Mouse (Mus musculus) megakaryocyte, adult 5-6 weeks (primary cell): Measurements from ENCODE around the gene Nufip2. TPM values are rescaled to one million over a fixed set of nuclear protein-coding genes. Genes with fewer than 3 reads are reported as not detected.
A peak's percentile ranks its signal among the peaks of the same experiment; 100 is the strongest.
"Not testable (repeated sequence)": the region's sequence is repeated elsewhere in the genome, so short reads cannot be mapped to it uniquely, and the experiment has no call there.

ENCODE experiments used
- ATAC-seq: 2 replicates; pipeline ENCODE4 v1.8.0; 2016; ENCODE audit warnings: mild to moderate bottlenecking, inconsistent platforms; ENCODE audit not compliant: poor library complexity, severe bottlenecking
- total RNA-seq, 2 experiments: library from RNA; stranded (forward) in 1 of 2; stranded (reverse) in 1 of 2; fragments of 153-499, 151-499 nt in 1 of 2; fragments of 221-1000, 200-1000 nt in 1 of 2; gene quantifications; 2 replicates each; pipeline versions ENCODE4 v1.2.3 to v1.2.4; 2015 to 2017

The Nufip2 gene
- total RNA-seq (2015) (64.0 and 69.6 TPM in 2 replicates), total RNA-seq (2017) (75.2 and 90.1 TPM in 2 replicates)

DNA sequence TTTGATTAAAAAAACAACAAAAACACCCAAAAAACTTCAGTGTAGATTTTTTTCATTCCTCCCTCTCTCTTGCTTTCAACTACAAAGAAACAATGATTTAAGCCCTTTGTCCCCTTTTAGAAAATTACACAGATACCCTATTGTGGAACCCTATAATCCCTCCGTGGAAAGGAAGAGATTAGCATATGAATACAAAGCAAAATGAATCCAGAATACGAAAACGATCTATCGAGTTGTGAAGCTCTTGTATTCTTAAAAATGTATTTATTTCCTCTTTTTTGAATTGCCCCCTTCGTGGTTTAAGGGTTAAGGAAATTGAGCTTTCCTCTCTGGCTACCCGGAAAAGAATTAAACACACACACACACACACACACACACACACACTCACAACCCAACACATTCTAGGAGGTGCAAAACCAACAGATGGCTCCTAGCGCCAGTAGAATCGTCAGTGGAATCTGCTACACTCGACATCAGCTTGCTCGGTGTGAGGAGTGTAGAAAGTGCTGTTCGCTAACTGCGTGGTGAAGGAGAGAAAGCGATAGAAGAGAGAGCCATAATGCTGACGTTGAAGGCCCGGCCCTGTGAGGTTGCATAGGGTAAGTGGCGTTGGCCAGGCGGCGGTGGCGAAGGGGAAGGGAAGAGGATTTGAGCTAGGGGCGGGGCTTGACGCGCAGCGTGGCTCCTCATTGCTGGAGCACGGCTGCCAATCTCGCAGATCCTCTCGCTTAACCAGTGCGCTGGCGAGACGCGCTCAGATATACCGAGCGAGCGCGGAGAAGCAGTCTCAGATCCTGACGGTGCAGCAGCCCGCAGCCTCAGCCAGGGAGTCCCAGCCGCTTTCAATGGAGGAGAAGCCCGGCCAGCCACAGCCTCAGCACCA lies at the start of gene Nufip2:
Gene Nufip2 (plus strand): TSS at position 773 of the 883 bp plus-strand sequence.
- peak; percentile 96 for ATAC-seq

DNA sequence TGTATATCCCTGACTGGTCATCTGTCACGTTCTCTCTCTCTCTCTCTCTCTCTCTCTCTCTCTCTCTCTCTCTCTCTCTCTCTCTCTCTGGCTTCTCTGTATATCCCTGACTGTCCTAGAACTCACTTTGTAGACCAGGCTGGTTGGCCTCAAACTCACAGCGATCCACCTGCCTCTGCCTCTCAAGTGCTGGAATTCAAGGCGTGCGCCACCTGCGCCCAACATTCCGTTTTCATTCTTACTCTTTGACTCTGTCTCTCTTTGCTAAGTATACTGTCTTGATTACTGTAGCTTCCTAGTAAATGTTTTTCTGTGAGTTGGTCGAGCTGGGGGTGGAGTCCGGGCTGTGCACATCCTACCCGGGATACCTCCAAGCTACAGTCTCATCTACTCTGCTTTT lies 44.6 kb upstream of the Nufip2 start:
- ATAC-seq: no peak

- no peak for ATAC-seq
These were observed 40.5 kb upstream of the Nufip2 start for GRCm38 (mm10) chr11:77645481-77645880.

GRCm38 (mm10) chr11:77648878-77649277 lies 37.1 kb upstream of the Nufip2 start:
- ATAC-seq: no peak

DNA sequence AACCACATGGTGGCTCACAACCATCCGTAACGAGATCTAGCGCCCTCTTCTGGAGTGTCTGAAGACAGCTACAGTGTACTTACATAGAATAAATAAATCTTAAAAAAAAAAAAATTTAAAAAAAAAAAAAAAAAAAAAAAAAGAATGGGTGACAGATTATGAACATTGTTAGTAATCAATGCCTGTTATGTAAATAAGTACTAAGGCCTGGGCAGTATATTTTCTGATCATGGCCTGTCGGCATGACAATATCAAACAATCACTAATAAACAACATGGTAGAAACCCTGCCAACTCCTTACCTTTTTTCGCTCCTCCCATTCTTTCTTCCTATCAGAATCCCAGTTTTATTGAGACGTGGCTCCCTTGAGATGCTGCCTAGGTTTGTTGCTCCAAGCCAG lies 33.5 kb upstream of the Nufip2 start:
- no peak for ATAC-seq

DNA sequence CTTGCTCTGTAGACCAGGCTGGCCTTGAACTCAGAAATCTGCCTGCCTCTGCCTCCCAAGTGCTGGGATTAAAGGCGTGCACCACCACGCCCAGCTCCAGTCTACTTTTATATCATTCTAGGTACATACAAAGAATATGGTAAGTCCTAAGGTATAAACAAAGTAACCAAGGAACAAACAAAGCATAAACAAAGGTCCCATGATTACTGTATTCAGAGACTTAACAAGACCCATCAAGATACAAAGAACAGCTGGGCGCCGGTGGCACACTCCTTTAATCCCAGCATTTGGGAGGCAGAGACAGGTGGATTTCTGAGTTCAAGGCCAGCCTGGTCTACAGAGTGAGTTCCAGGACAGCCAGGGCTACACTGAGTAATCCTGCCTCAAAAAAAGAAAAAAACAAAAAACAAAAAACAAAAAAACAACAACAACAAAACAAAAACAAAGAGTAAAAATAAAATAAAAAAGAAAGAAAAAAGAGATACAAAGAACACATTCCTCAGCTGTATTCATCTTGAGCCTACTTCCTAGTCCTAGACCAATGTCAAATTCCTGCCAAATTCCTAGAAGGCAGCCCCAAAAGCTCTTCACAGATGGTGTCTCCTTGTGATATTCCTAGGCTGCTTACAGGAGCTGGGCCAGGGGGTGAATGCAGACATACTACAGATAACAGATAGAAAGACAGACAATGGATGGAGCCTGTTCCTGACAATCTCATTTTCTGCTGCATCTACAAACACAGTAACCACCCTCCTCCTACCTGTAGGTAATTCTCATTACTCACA lies 32.4 kb upstream of the Nufip2 start:
- not testable (repeated sequence) for ATAC-seq

DNA sequence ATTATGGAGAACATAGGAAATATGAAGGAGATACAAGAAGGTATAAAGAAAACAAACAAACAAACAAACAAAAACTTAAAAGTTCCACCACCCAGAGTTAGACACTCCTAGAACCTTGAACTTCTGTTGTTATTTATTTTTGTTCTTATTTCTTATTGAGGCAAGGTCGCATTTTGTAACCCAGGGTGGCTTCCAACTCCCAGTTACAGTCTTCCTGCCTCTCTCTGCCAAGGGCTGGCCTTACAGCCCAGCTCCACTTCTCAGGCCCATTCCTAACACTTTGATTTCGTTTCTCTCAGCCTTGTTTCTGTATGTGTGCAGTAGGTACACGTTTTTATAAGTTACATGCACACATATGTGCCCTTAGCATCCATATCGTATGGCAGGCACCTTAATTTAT lies 26.0 kb upstream of the Nufip2 start:
- ATAC-seq: no peak

DNA sequence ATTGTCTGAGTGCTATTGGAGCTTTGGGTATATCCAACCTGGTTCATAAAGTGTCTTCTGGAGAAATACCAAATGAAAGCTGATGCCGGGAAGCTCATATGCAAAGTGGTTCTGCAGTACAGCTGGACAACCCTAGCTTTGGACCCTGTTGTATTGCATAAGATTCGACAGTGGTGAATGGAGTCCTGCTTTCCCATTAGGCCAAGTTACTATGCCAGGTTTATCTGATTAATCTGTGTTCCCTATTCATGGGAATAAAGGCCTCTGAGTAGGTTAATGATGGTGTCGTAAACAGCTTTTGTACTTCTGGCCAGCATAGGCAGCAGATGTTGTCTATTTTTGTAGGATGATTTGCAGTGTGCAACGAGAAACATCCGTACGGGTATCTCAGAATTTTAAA lies 22.3 kb upstream of the Nufip2 start:
- ATAC-seq: no peak

GRCm38 (mm10) chr11:77664046-77664445 lies 21.9 kb upstream of the Nufip2 start:
- ATAC-seq: no peak

- ATAC-seq: not testable (repeated sequence)
These were observed 20.6 kb upstream of the Nufip2 start for GRCm38 (mm10) chr11:77665384-77665783.

- ATAC-seq: not testable (repeated sequence)
These were observed 19.2 kb upstream of the Nufip2 start for GRCm38 (mm10) chr11:77666766-77667165.

DNA sequence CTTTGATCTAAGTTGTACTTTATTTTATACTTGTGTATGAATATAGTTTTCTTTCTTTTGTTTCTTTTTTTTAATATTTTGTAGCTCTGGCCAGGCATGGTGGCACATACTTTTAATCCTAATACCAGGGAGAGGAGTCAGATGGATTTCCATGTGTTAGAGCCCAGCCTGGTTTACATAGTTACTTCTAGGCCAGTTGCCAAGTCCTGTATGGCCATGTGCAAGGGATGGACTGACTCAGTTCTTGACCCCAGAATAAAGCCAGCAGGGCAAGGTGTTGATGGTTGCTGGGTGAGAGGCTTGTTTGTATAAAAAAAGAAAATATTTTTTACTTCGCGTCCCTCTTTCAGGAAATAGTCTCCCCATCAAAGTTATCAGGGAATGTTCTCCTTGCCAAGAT lies 13.2 kb upstream of the Nufip2 start:
- ATAC-seq: no peak

DNA sequence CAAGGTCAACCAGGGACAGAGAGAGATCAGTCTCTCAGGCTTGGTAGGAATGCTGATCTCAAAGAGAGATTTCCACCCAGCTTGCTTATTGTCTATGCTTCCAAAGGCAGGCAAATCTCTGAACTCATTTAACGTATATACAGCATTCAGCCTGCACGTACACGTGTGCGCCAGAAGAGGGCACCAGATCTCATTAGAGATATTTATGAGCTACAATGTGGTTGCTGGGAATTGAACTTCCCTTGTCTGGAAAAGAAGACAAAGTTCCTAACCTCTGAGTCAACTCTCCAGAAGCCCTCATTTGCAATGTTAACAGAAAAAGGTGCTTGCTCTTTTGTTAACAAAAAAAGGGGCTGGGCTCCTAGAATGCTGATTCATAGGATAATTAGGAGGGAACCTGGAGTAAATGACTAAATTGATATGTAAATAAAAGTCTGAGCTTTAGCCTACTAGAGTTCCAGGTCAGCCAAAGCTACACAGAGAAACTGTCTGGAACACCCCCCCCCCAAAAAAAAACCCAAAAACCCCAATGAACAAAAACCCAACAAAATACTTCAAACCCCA lies 12.4 kb upstream of the Nufip2 start:
- ATAC-seq: 0 out of 2 replicates have a peak, but pooled peaks have one; percentile 35

- no peak for ATAC-seq
These were observed 5.9 kb upstream of the Nufip2 start for GRCm38 (mm10) chr11:77680018-77680417.

DNA sequence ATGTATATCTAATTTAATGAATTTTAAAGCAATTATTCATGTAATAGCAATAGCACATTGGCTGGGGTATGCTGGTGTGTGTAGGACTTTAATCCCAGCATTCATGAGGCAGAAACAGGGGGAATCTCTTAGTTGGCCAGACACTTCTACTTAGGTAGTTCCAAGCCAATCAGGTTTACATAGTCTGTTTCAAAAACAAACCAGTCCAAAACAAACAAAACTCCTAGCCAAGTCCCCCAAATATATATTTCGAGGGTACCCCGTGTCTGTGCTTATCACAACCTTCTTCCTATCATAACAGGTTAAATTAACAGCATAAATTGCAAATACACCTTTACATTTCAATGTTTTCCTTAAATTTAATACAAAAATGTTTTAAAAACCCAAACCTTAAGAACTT lies 1.1 kb upstream of the Nufip2 start:
- no peak for ATAC-seq

DNA sequence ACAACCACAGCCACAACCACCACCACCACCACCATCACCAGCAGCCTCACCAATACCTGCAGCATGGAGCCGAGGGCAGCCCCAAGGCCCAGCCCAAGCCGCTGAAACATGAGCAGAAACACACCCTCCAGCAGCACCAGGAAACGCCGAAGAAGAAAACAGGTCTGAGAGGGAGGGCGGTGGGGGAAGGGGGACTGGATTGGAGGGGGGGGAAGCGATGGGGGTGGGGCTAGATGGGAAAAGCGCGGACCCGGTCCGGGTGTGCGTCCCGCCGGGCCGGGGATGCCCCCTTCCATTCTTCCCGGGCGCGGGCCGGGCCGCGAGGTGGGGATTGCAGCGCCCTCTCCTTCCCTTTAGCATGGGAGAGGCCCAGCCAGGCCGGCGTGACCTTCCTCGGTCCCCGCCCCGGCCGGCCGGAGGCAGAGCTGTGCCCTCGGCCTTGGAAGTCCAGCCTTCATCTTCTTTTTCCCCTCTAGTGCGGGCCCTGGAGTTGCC lies 438 bp downstream of the Nufip2 start:
- ATAC-seq: 0 out of 2 replicates have a peak, but pooled peaks have one; percentile 9

- peak; percentile 23 for ATAC-seq
These were observed 1.0 kb downstream of the Nufip2 start for GRCm38 (mm10) chr11:77686841-77687540.

- ATAC-seq: no peak
These were observed 1.7 kb downstream of the Nufip2 start for GRCm38 (mm10) chr11:77687541-77688131.

GRCm38 (mm10) chr11:77693026-77693425 lies 7.1 kb downstream of the Nufip2 start:
- ATAC-seq: no peak

DNA sequence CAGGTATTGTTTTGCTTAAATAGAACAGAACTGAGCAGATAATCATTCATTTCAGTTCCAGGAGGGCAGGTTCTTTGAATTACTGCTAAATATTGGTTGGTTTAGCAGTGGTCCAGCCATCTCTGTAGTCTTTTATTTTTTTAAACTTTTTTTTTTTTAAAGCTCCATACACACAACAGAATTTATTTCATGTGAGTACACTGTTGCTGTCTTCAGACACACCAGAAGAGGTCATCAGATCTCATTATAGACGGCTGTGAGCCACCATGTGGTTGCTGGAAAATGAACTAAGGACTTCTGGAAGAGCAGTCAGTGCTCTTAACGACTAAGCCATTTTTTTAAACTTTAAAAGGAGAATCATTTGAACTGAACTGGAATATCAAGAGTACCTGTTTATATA lies 11.3 kb downstream of the Nufip2 start:
- ATAC-seq: no peak
